Mouse (Mus musculus): ENCODE results near the gene Zfp945. TPM values are rescaled to one million over a fixed set of nuclear protein-coding genes. Genes with fewer than 3 reads are reported as not detected.

Gene Zfp945
- polyA plus RNA-seq, 1 experiment from 2014 or later: 13.8 TPM

DNA sequence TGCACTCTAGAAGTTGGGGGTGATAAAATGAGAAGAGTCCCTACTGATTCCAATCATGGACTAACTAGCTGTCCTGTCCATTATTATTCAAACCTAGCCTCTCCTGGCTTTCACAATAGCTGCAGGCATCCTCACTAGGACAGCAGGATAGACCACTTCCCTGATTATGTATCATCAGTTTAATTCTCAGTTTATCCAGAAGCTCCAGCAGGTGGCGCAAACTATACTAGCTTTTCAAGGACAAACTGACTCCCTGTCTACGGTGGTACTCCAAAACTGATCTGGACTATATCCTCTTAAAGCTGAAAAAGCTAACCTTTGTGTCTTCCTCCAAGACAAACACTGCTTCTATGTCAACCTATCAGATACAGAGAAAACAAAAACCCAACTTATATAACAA lies 67.2 kb downstream of the Zfp945 start:
- no peaks in the 10 kb centered on the region for H3K4me1 ChIP-seq (replicated peaks)
- no peak for ATAC-seq (replicated peaks; ENCODE audit: insufficient number of reproducible peaks, insufficient read depth, low FRiP score, low read depth)
- H3K27ac ChIP-seq: no peak overlapping the region
- H3K36me3 ChIP-seq: no peaks in the 10 kb centered on the region
- H3K27me3 ChIP-seq: no peaks in the 10 kb centered on the region
- no peak overlapping the region for H3K4me3 ChIP-seq
- WGBS: 68% methylated on average over 2 of the region's 2 CpGs
- H3K9me3 ChIP-seq (replicated peaks): no peaks in the 10 kb centered on the region
- no peak overlapping the region for H3K9ac ChIP-seq
- no peak overlapping the region for H3K4me2 ChIP-seq

Other genes starting within 250 kb of the Zfp945 start
- not detected in 2 replicates for gene Vmn2r113, start 75.8 kb upstream of the Zfp945 start, polyA plus RNA-seq (2015; fragmentation: Nextera tagmentation; extraction: Ambion mirVana)
- not detected in 2 replicates for gene Vmn2r-ps130, start 194.0 kb upstream of the Zfp945 start, polyA plus RNA-seq (2015; fragmentation: Nextera tagmentation; extraction: Ambion mirVana)

Measured in heart, embryonic 15.5 days (tissue).